Mouse (Mus musculus) G1E-ER4 (cell line): ENCODE results near the gene Ncoa7. TPM values are rescaled to one million over a fixed set of nuclear protein-coding genes. Genes with fewer than 3 reads are reported as not detected.

ENCODE experiments used
- GATA1 ChIP-seq: IDR thresholded peaks from one replicate; pipeline ENCODE4 v1.8.0; 2012; ENCODE audit warnings: low read length, inconsistent platforms
- polyA plus RNA-seq: library from polyadenylated mRNA; stranded (reverse); fragments of >175 nt; gene quantifications from 2 replicates; pipeline ENCODE4 v1.2.3, GENCODE M21; 2012

Ncoa7 gene
- polyA plus RNA-seq, 1 experiment = 15.4 TPM

DNA sequence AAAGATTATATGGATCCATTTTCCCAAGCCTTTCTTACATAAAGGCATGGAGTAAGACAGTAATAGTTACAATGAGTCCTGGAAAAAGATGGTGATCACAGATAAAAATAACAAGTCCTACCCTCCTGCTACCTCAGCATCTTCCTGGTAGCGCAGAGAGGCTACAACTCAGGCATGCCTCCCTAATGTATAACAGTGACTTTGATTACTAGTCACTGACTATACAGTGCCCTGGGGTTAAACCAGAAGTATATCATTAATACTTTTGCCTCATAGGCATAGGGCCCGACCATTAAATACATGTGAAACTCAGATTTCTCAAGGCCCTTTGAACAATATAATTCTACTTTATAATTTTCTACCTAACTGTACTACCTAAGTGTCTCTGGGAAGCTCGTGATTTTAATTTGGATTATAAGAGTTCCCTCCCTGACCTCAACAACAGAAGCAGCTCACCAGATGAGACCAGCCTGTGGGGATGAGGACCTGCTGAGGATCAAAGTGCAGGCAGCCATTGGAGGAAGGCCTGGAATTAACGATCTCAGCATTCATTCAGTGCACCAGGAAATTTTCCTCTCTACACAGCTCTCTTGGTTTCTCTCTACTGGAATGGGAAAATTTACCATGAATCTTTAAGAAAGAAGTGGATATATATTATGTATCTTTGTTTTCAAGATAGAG lies 40.7 kb downstream of the Ncoa7 start:
- no peak for TF ChIP-seq GATA1

DNA sequence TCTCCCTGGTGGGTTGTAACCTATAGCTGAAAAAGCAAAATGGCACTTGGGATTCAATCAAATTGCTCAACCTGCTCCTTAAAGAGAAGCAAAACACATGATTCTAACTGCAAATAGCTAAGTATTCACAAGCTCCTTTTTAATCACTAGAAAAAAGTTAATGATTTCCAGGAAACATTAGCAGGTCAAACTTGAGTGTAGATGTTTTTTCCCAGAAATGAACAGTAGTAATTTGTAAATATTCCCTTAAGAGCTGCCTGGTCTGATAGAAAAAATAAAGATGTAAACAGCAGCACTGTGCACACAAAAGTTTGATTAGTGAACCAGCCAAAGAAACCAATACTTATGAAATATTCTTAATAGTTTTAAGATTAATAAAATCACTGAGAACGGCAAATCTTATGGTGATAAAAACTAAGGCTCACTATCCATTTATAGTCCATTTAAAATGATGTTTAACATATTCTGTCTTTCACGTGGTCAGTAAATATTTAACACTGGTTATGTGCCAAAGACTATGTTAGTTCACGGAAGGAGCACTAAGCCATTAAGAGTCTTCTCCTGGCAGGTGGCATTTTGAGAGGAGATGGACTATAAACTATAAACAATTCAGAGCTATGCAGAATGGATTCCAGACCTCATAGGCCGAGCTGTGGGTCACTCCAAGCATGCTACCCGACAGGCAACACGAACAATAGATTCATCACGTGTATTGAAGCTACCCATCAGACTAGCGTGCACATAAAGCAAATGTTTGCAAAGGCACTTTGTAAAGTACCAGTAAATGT lies 43.6 kb downstream of the Ncoa7 start:
- TF ChIP-seq GATA1 = no peak

DNA sequence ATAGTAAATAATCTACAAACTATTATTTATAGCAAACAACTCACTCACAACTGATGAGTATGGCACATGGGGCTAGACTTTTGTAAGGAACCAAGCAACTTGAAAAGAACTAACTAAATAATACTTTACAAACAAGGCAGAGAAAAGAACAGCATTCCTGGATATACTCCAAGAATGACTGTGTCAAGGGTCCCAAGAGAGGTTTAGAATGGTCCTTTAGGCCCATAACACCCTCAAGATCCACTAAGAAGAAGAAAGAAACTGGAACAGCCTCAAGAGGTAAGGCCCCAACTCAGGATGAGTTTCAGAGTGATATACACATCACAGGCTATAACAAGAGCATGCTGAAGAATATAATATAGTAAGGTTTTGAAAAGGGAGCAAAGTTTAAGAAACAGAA lies 47.1 kb downstream of the Ncoa7 start:
- TF ChIP-seq GATA1 = no peak

DNA sequence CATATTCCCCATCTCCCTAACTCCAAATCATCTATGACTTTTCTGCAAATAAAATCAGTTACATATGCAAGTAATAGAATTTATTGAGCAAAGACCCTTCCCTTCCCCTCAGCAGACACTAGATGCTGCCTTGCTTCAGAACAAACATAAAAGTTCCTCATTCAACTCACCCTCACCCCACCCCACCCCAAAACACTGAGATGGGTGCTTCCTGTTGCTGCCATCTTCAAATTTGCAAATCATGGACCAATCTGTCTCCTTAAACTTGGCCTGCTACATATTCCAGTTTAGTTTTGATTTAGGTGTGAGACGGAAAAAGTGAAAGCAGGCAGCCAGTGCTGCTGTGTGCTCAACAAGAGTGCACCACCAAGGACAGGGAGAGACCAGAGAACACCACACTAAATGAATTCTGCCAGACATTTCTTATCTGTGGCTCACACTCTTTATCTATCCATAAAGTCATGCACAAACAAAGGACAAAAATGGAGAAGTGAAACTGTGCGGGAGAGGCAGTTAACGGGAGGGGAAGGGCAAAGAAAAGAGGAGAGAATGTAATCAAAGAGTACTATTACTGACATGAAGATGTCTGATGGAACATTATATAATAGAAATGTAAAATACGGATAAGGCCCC lies 48.2 kb downstream of the Ncoa7 start:
- TF ChIP-seq GATA1 = peak; percentile 52

DNA sequence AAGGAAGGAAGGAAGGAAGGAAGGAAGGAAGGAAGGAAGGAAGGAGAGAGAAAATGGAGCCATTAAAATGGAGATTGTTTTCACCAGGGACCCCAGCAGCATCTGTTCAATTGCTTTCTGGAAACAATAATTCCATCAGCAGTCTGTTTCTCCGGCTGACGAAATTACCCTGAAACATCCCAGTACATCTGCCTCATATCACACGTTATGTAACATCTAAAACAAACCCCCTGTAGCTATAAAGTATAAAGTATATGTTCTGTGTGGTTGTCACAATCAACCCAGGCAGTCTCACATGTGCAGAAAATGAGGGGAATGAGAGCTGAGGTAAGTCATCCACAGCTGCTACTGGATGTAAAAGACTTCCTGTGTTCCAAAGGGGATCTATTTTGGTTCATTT lies 49.0 kb downstream of the Ncoa7 start:
- TF ChIP-seq GATA1 = no peak

DNA sequence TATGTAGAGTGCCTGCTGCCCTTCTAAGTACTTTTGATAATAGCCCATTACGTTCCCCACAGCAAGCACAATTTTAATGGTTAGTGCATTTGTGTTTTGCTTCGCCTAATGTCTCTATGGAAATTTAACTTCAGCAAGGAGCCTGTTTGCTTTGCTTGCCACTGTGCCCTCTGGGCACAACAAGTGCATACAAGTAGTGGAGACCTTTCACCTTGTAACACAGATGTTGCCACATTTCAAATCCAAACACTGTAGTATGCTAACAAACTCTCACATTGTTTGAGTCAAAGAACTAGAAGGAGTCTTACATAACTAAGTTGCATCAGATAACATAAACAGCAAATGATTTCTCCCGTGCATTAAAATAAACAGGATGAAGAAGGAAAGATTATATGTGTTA lies 50.6 kb downstream of the Ncoa7 start:
- no peak for TF ChIP-seq GATA1

DNA sequence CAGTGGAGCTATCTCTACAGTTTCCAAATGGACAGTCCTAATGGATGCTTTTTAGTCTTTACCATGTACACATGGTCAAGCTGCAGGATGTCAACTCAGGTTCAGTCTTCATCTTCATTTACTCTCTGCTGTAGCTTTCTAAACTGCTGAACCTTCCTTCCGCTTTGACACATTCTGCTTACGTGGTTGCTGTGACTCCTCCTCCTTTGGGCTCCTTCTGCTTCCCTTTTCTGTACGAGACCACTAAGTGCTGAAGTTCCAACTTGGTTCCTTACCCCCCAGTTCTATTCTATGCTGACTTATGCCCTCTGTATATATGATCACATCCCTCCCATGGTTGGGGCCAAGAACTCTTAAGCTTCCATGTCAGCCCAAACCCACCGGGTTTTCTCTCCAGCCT lies 51.5 kb downstream of the Ncoa7 start:
- no peak for TF ChIP-seq GATA1

DNA sequence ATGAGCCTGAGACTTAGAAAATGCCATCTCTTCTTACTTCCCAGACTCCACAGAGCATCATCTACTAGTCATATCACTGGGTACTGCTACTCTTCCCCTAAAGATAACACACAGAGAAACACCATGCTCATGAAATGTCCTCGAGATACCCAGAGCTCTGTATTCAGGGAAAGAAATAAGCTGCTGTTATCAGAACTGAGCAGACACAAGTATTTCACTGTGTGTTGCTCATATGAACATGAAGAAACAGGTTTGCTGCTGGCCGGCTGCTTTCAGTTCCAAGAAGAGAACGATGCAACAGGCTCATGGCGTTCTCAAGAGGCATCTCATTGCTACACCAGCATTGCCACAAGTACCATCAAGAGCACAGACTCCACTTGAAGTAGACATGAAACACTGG lies 53.3 kb downstream of the Ncoa7 start:
- TF ChIP-seq GATA1 = peak; percentile 84

DNA sequence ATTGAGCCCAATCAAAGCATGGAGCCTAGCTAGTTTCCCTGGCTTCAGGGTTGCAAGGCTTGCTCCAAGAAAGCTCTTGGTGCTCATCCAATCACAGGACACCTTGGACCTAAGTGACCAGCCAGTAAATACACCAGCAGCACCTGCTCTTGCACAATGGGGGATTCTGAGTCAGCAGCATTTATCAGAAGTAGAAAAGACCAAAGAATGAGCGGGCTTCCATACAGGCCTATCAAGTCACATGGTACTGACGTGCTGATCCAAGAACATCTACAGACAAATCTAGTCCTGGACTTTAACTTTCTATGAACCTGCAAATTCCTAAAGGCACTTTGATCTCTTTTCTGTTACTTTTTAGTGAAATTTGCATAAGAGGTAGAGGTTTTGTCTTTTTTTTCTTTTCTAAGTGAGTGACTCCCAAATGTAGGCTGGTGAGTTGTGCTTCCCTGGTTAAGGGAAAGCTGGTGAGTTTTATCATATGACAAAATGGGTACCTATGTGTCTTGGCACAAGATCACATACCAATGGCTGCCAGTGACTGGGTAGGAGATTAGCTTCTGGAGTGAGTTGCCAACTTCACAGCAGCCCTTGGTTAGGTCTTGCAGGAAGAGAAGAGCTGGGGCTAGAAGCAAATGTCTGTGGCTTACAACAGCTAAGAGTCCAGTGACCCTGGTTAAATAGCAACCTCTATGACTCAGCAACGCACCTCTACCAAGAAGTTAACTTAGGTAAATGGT lies 57.7 kb downstream of the Ncoa7 start:
- TF ChIP-seq GATA1 = no peak

DNA sequence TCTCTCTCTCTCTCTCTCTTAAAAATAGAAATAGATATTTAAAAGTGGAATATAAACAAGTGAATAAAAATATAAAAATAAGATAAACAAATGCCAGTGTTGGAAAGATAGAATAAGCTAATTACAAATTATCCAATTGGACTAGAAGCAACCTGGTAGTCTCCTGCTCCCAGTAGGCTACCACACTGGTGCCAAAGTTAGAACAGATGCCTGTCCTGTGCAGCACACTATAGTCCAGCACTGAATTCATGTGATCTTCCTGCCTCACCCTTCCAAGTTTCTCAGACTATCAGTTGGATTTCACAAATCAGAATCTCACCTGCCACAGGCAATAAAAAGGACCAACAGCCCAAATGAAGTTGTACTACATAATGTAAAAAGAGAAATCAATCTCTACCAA lies 59.9 kb downstream of the Ncoa7 start:
- no peak for TF ChIP-seq GATA1

DNA sequence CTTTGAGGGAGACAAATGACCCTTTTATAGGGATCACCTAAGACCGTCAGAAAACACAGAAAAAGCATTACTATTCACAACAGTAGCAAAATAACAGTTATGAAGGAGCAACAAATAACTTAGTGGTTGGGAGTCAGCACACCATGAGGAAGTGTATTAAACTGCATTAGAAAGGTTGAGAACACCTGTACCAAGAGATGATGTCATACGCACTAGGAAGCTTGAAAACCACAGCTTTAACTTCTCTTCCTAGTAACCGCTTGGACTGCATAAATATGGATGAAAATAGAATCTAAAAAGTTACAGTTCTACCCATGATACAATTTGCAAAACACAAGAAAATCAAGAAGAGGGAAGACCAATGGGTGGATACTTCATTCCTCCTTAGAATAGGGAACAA lies 64.7 kb downstream of the Ncoa7 start:
- no peak for TF ChIP-seq GATA1

DNA sequence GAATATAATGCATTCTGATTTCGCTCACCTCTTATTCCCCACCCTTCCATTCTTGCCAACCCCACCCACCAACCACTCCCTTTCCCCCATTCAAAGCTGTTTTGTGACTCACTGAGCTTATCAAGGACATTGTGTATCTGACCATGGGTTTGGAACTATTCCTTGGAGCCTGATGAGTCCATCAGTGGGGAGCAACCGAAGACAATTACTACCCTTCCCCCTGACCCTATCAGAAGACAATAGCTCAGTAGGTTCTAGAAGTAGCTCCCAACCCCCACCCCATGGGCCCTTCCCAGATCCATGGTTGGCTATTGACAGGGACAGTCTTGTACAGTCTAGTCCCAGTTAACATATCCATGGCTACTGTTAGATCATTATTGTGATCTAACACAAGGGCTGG lies 65.8 kb downstream of the Ncoa7 start:
- no peak for TF ChIP-seq GATA1

DNA sequence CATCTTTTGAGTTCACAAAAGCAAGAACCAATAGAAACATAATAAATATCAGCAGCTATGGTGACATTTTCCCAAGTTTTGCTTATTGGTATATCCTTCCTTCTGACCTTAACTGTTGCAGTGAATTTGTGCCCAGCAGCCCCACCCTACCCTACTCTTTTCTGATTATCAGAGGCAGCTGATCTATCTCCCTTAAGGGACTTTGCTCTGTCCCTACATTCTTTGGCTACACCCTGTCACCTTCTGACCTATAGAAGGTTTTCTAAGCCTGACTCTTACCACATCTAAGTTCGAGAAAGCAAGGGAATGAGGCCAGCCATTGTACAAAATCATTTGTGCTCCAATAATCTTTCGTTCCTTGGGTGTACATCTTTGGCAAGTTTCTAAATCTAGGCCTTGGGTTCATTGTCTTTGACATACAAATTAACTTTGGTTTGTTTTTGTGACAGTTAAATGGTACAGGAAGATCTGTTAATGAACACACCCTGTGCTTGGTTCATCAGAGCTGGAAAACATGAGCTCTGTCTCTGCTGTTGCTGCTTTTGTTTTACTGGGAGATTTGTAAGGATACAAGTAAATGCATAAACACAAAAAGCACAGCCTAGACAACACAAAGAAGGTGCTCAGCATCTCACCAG lies 69.9 kb downstream of the Ncoa7 start:
- TF ChIP-seq GATA1 = no peak

DNA sequence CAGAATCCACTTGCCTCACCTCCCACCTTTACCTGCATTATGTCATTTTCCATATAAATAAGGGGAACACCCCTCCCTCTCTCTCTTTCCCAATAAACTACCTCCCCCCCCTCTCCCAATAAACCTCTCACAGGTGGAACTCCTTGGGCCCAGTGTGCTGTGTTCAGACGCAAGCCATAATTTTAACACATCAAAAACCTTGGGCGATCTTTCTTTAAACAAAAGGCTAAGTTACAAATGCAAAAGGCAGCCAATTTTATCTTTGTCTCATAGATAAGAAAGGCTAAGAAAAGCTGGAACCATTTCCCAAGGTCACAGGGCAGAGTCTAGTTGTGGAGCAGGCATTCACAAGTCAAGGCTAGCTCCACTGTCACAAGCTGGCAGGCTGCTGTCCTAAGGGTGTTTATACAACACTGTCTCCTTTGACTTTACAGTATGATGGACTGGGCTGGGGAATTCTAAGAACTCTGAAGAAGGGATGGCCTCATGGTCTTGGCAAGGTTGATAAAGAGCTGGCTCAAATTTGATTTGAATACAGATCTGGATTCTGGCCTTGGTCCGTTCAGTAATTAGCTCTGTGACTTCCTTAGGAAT lies 71.7 kb downstream of the Ncoa7 start:
- TF ChIP-seq GATA1 = no peak

DNA sequence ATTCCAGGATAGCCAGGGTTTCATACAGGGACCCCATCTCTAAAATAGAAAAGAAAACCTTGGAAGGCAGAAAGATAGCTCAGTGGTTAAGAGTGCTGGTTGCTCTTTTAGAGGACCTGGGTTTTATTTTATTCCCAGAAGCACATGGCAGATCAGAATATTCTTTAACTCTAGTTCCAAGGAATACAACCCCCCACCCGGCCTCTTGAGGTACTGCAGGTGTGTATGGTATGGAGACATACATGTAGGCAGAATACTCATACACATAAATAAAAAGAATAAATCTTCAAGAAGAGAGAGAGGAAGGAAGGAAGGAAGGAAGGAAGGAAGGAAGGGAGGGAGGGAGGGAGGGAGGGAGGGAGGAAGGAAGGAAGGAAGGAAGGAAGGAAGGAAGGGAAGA lies 72.3 kb downstream of the Ncoa7 start:
- no peak for TF ChIP-seq GATA1
